Mouse (Mus musculus) macrophage (primary cell): ENCODE measurements around the gene Sde2. TPM values are rescaled to one million over a fixed set of nuclear protein-coding genes. Genes with fewer than 3 reads are reported as not detected.
A peak's percentile ranks its signal among the peaks of the same experiment; 100 is the strongest.
"Not testable (repeated sequence)": the region's sequence is repeated elsewhere in the genome, so short reads cannot be mapped to it uniquely, and the experiment has no call there.

Source experiments
- H3K27ac ChIP-seq: fragments of 350-480 bp; formaldehyde crosslinking; 2 replicates; pipeline ENCODE4 v1.9.0; 2021
- H3K36me3 ChIP-seq: fragments of 350-480 bp; formaldehyde crosslinking; 2 replicates; pipeline ENCODE4 v1.9.0; 2021; ENCODE audit errors: inconsistent target
- H3K4me3 ChIP-seq: fragments of 350-480 bp; formaldehyde crosslinking; 2 replicates; pipeline ENCODE4 v1.9.0; 2021; ENCODE audit errors: inconsistent target
- H3K79me2 ChIP-seq: fragments of 350-480 bp; formaldehyde crosslinking; 2 replicates; pipeline ENCODE4 v1.9.0; 2021; ENCODE audit errors: inconsistent target
- WGBS: methylation state at CpG from one replicate; pipeline ENCODE4 v1.1.7; 2026; ENCODE audit warnings: inconsistent platforms; ENCODE audit not compliant: missing documents; 5-methylcytosine and 5-hydroxymethylcytosine counted together
- polyA plus RNA-seq: library from polyadenylated mRNA; stranded (reverse); fragments of 250-400 nt; gene quantifications from 3 replicates; pipeline ENCODE4 v1.2.4, GENCODE M21; 2018; ENCODE audit warnings: inconsistent platforms

The Sde2 gene
- polyA plus RNA-seq, 1 experiment from 2014 or later, result 14.4 TPM

DNA sequence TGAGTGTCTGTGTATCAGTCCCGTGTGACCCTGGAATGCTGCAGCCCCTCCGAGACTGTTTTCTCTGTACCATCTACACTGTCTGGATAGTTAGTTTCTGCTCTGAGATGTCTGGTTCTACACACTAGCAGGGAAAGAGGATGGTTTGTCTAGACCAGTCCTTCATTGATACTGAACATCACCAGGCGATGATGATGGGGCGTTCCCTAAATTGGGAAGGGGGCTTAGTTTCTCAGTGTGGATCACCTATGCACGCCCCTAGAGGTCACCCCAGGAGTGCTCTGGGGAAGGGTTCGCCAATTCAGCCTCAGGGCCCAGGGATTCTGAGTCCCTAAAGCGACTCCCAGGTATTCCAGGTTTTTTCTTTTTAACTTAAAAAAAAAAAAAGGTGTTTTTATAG is 38.2 kb downstream of the Sde2 start:
- H3K79me2 ChIP-seq, result no peaks in the 10 kb centered on the region
- no peak overlapping the region for H3K4me3 ChIP-seq
- no peaks in the 10 kb centered on the region for H3K36me3 ChIP-seq
- 74% methylated on average over 7 of the region's 7 CpGs for WGBS
- H3K27ac ChIP-seq, result no peak overlapping the region

DNA sequence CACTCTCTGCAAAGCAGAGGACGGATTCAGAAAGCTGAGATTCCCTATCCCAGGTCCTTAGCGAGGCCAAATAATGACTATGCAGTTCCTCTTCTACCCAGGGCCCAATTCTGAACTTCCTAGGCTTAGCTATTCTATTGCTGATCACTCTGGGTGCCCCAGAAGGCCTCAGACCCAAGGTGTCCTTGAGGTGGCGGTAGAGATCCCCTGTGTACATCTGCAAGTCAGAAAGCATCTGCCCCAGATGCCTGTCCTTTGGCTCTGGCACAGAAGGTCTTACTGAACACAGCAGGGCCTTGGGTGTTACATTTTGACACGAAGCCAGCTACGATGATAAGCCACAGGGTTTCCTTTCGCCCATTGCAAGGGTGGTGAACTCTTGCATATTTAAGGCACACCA is 38.9 kb downstream of the Sde2 start:
- H3K4me3 ChIP-seq, result no peak overlapping the region
- H3K36me3 ChIP-seq, result no peaks in the 10 kb centered on the region
- H3K79me2 ChIP-seq, result no peaks in the 10 kb centered on the region
- H3K27ac ChIP-seq, result no peak overlapping the region
- 44% methylated on average over 6 of the region's 6 CpGs for whole genome bisulfite sequencing

DNA sequence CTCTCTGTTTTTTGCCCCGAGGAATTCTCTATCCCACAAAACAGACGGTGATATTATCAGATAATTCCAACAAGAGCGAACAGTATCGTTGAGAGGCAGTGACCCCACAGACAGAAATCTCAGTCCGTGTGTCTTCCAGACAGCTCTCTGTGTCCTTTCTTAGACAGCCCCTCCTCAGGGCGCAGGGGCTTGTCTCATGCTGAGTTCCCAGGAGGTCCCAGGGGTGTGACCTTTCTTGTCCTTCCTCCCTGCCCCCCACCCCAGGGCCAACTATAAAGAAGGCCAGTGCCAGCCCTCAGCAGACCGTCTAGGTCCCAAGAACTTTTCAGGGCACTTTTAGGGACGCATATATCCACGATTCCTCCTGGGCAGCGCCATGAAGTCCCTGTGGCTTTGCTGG is 41.9 kb downstream of the Sde2 start, which contains the start of gene Lefty2:
TSS of gene Lefty2 (plus strand) at position 301 of the 400 bp plus-strand sequence.
- 96% methylated on average over 10 of the region's 10 CpGs for WGBS
- Histone ChIP-seq H3K36me3 (no peaks in the 10 kb centered on the region), H3K27ac (no peak within 1 kb of the TSS), H3K4me3 (no peak within 1 kb of the TSS), H3K79me2 (no peaks in the 10 kb centered on the region)

GRCm38 (mm10) chr1:180894088-180894987 is 43.4 kb downstream of the Sde2 start:
- WGBS, result 23% methylated on average over 34 of the region's 51 CpGs
- not testable (repeated sequence) for H3K79me2 ChIP-seq, H3K27ac ChIP-seq, H3K4me3 ChIP-seq, H3K36me3 ChIP-seq

- Histone ChIP-seq H3K27ac (no peak overlapping the region), H3K36me3 (no peaks in the 10 kb centered on the region), H3K4me3 (no peak overlapping the region), H3K79me2 (peaks cover 18% of the 10 kb centered on the region; the same call in 1 of the 2 replicates)
- 3% methylated on average over 3 of the region's 4 CpGs for WGBS
Observed at GRCm38 (mm10) chr1:180901107-180901506, 50.2 kb downstream of the Sde2 start.

DNA sequence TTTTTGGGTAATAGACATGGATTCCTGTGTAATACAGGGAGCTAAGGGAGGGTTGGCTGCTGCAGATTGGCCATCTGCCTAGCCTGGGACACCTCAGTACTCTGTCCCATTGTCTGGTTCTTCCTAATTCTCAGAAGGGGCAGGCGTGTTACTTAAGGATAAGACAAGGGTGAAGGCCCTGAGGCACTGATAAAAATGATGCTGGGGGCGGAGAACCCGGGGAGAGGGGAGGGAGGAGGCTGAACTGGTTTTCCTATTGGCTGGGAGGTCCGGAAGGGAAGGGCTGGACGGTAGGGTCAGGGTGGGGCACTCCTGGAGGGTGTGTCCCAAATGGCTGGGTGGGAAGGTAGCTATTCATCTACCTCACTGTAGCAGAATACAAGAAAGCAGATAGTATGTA is 52.0 kb downstream of the Sde2 start:
- H3K27ac ChIP-seq, result no peak overlapping the region

DNA sequence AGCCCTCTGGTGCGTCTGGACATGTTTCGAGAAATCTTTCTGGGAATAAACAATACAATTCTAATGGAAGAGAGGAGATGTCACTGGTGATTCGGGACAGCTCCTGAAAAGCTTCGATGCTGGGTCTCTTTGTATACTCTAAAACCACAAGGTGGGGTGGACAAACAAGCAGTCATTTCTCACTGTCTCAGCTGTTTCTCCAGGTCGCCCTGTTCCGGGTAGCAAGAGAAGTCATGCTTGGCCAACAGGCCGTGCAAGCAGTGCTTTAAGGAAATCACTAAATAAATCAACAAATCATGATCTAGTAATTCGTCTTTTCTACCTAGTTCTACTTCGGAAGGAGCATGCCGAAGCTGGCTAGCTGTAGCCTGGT is 52.7 kb downstream of the Sde2 start:
- peak overlapping the region; percentile 39 for H3K27ac ChIP-seq
- H3K4me3 ChIP-seq, result peak overlapping the region; percentile 53
- WGBS, result 29% methylated on average over 10 of the region's 10 CpGs
- peaks cover 16% of the 10 kb centered on the region; the same call in 1 of the 2 replicates for H3K36me3 ChIP-seq
- peaks cover 18% of the 10 kb centered on the region; the same call in 1 of the 2 replicates for H3K79me2 ChIP-seq

More for the DNA sequence above, 52.0 kb downstream of the Sde2 start:
- Histone ChIP-seq H3K36me3 (peaks cover 9% of the 10 kb centered on the region; the same call in 1 of the 2 replicates), H3K79me2 (peaks cover 18% of the 10 kb centered on the region; the same call in 1 of the 2 replicates), H3K4me3 (no peak overlapping the region)
- WGBS, result 54% methylated on average over 4 of the region's 5 CpGs

DNA sequence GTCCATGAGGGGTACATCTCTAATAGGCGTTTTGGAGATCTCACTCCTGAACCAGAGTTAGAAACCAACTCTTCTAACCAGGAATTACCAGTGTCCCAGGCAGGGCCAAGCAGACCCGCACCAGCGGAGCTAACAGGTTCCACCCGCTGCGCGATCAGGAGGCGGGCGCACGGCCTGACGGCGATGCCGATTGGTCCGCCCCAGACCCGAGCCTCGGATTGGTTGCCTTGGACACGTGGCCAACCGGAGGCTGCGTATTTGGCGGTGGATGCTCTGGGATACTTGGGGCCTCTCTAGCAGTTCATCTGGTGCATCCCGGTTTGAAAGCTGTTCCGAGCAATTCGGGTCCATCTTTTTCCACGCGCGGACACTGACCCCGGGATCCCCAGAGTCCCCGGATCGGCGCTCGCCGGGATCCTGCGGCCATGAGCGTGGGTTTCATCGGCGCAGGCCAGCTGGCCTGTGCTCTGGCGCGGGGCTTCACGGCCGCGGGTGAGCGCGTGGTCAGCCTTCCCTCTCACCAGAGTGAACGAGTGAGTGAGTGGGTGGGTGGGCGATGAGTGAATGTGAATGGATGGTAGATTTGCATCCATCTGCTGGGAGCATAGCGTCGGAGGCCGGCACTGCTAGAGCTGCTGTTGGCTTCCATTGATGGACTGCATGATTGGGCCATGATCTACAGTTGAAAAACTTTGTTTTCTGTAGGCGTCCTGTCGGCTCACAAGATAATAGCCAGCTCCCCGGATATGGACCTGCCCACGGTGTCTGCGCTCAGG is 53.3 kb downstream of the Sde2 start, which contains the start of gene Pycr2:
TSS of gene Pycr2 (plus strand) at position 255 of the 776 bp plus-strand sequence.
- peaks cover 16% of the 10 kb centered on the region; the same call in 1 of the 2 replicates for H3K36me3 ChIP-seq
- peak within 1 kb of the TSS; percentile 39 for H3K27ac ChIP-seq
- under 1% methylated on average over 51 of the region's 52 CpGs for WGBS
- H3K79me2 ChIP-seq, result peaks cover 18% of the 10 kb centered on the region; the same call in 1 of the 2 replicates
- peak within 1 kb of the TSS; percentile 53 for H3K4me3 ChIP-seq

DNA sequence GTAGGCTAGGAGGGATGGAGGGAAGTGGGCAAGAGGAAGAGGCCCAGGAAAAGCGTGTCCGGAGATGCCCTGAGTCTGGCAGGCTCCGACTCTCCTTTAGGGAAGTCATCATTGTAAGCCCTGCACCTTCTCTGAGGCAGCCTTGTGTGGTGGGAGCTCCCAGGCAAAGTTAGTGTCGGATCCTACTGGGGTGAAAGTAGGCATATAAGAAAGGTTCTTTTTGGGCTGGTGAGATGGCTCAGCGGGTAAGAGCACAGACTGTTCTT is 53.8 kb downstream of the Sde2 start:
- H3K79me2 ChIP-seq, result peaks cover 18% of the 10 kb centered on the region; the same call in 1 of the 2 replicates
- 0 out of 2 replicates have a peak overlapping the region, but pooled peaks have one; percentile 4 for H3K27ac ChIP-seq
- H3K36me3 ChIP-seq, result peaks cover 16% of the 10 kb centered on the region; the same call in 1 of the 2 replicates
- peak overlapping the region; percentile 53 for H3K4me3 ChIP-seq
- WGBS, result 2% methylated on average over 5 of the region's 5 CpGs

GRCm38 (mm10) chr1:180905307-180905706 is 54.4 kb downstream of the Sde2 start:
- Histone ChIP-seq H3K27ac (no peak overlapping the region), H3K36me3 (peaks cover 16% of the 10 kb centered on the region; the same call in 1 of the 2 replicates), H3K4me3 (no peak overlapping the region), H3K79me2 (peaks cover 18% of the 10 kb centered on the region; the same call in 1 of the 2 replicates)
- WGBS, result 70% methylated on average over 6 of the region's 6 CpGs

DNA sequence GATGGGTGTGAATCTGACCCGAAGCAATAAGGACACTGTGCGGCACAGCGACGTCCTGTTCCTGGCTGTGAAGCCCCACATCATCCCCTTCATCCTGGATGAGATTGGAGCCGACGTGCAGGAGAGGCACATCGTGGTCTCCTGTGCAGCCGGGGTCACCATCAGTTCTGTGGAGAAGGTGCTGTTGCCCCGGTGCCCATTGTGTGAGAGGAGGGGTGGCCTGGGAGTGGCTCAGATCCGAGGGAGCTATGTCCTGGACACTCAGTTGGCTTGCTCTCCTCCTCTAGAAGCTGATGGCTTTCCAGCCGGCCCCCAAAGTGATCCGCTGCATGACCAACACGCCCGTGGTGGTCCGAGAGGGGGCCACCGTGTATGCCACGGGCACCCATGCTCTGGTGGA is 54.9 kb downstream of the Sde2 start:
- WGBS, result 98% methylated on average over 17 of the region's 17 CpGs
- Histone ChIP-seq H3K36me3 (peaks cover 16% of the 10 kb centered on the region; the same call in 1 of the 2 replicates), H3K79me2 (peaks cover 18% of the 10 kb centered on the region; the same call in 1 of the 2 replicates), H3K4me3 (no peak overlapping the region), H3K27ac (no peak overlapping the region)

DNA sequence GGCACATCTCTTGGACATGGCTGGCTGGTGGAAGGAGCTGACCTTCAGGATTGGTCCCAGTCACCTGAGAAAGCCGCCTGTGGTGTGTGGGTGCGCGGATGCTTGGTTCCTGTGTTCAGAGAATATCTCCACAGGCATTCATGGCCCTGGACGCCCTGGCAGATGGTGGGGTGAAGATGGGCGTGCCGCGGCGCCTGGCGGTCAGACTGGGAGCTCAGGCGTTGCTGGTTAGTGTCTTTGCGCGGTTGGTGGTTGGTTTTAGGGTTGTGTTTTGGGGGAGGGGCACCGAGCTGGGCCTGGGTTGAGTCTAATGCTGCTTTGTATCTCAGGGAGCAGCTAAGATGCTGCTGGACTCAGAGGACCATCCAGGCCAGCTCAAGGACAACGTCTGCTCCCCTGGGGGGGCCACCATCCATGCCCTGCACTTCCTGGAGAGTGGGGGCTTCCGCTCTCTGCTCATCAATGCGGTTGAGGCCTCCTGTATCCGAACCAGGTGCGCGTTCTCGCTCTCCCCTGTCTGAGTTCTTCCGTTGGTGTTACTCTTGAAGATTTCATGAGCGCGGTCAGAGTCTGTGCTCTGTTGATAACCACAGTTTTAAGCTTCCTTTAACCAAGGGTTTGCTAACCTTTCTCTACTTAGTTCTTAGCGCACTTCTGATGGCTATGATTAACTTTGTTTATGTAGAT is 55.7 kb downstream of the Sde2 start:
- H3K36me3 ChIP-seq, result peaks cover 16% of the 10 kb centered on the region; the same call in 1 of the 2 replicates
- H3K4me3 ChIP-seq, result no peak overlapping the region
- WGBS, result 95% methylated on average over 18 of the region's 24 CpGs
- H3K27ac ChIP-seq, result no peak overlapping the region
- peaks cover 18% of the 10 kb centered on the region; the same call in 1 of the 2 replicates for H3K79me2 ChIP-seq

- H3K36me3 ChIP-seq, result peaks cover 16% of the 10 kb centered on the region; the same call in 1 of the 2 replicates
- H3K4me3 ChIP-seq, result no peak overlapping the region
- WGBS, result 66% methylated on average over 8 of the region's 8 CpGs
- no peak overlapping the region for H3K27ac ChIP-seq
- peaks cover under 1% of the 10 kb centered on the region; the same call in 1 of the 2 replicates for H3K79me2 ChIP-seq
Observed at GRCm38 (mm10) chr1:180911138-180911537, 60.2 kb downstream of the Sde2 start.

DNA sequence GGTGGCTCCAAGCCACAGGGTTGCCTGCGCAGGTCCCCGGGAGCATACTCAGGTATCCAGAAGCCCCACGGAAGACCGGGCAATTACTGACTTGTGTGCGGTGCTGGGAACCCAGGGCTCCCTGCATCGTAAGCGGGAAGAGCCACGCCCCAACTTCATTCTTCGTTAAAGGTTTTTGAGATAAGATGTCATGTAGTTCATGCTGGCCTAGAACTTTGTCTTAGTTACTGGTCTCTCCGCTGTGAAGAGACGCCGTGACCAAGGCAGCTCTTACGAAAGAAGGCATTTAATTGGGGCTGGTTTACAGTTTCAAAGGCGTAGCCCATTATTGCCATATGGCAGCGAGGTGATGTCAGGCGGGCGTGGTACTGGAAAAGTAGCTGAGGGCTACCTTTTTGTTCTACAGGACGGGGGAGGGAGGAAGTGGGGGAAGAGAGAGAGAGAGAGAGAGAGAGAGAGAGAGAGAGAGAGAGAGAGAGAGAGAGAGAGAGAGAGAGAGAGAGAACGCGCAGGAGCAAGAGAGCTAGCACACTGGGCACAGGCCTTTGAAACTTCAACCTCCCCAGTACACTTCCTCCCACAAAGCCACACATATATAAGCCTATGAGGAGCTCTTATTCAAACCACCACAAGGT is 60.8 kb downstream of the Sde2 start:
- H3K27ac ChIP-seq, result no peak overlapping the region
- peaks cover 16% of the 10 kb centered on the region; the same call in 1 of the 2 replicates for H3K36me3 ChIP-seq
- H3K4me3 ChIP-seq, result no peak overlapping the region
- WGBS, result 42% methylated on average over 12 of the region's 20 CpGs
- H3K79me2 ChIP-seq, result no peaks in the 10 kb centered on the region
